37 mouse cellular contexts compared by ENCODE assay signal in genomic region chr13:21706669-21707068, GRCm38 (mm10). TPM values are rescaled to one million over a fixed set of nuclear protein-coding genes. Genes with fewer than 3 reads are reported as not detected.
"Had no signal": no experiment of that assay in that cellular context is flagged by ENCODE, and none has a peak within 500 bp of the region (broad histone marks: within the 10 kb centered on the region; RNA-seq: fewer than 3 reads in every experiment).

No protein-coding gene starts in this region.

- H3K27me3 ChIP-seq: embryonic facial prominence, embryonic 12.5 days; embryonic facial prominence, embryonic 13.5 days; embryonic facial prominence, embryonic 15.5 days; forebrain, embryonic 12.5 days; forebrain, embryonic 13.5 days; forebrain, embryonic 15.5 days had no signal

- H3K27ac ChIP-seq: embryonic facial prominence, embryonic 10.5 days; embryonic facial prominence, embryonic 12.5 days; embryonic facial prominence, embryonic 13.5 days; embryonic facial prominence, embryonic 15.5 days; forebrain, embryonic 10.5 days; forebrain, embryonic 12.5 days; forebrain, embryonic 13.5 days; forebrain, embryonic 15.5 days; gastrocnemius, adult 2 months; heart, adult 2 months had no signal

- H3K9me3 ChIP-seq: embryonic facial prominence, embryonic 10.5 days; embryonic facial prominence, embryonic 12.5 days; embryonic facial prominence, embryonic 13.5 days; embryonic facial prominence, embryonic 15.5 days; forebrain, embryonic 10.5 days; forebrain, embryonic 12.5 days; forebrain, embryonic 13.5 days; forebrain, embryonic 15.5 days had no signal

- H3K4me2 ChIP-seq: embryonic facial prominence, embryonic 12.5 days; embryonic facial prominence, embryonic 13.5 days; embryonic facial prominence, embryonic 15.5 days; forebrain, embryonic 12.5 days; forebrain, embryonic 13.5 days; forebrain, embryonic 15.5 days had no signal

- DNase-seq: cerebellum, adult 9-11 months; cerebellum, postnatal 10 days; cerebellum, postnatal 14 days; cerebellum, postnatal 25 days; cerebellum, postnatal 36 days; embryo, embryonic 11 days; forebrain, postnatal 0 days; gastrocnemius, adult 2 months; gastrocnemius, postnatal 10 days; gastrocnemius, postnatal 14 days; gastrocnemius, postnatal 25 days; gastrocnemius, postnatal 36 days; heart, adult 11 months; heart, adult 18-20 months; heart, adult 2 months had no signal

- H3K36me3 ChIP-seq: embryonic facial prominence, embryonic 10.5 days; embryonic facial prominence, embryonic 12.5 days; embryonic facial prominence, embryonic 13.5 days; embryonic facial prominence, embryonic 15.5 days; forebrain, embryonic 10.5 days; forebrain, embryonic 12.5 days; forebrain, embryonic 15.5 days had no signal

- H3K4me3 ChIP-seq: embryonic facial prominence, embryonic 10.5 days; embryonic facial prominence, embryonic 12.5 days; embryonic facial prominence, embryonic 13.5 days; embryonic facial prominence, embryonic 15.5 days; erythroblast, embryonic 14.5 days; forebrain, embryonic 10.5 days; forebrain, embryonic 12.5 days; forebrain, embryonic 13.5 days; forebrain, embryonic 15.5 days; gastrocnemius, adult 2 months; heart, adult 2 months had no signal

- H3K4me1 ChIP-seq: embryonic facial prominence, embryonic 12.5 days; forebrain, embryonic 13.5 days had no signal

- H3K9ac ChIP-seq: embryonic facial prominence, embryonic 12.5 days; embryonic facial prominence, embryonic 13.5 days; embryonic facial prominence, embryonic 15.5 days; forebrain, embryonic 12.5 days; forebrain, embryonic 13.5 days; forebrain, embryonic 15.5 days; forebrain, postnatal 0 days had no signal

RNA-seq across cellular contexts. Expression of gene Olfr1359, which starts 8.8 kb away (rescaled TPM):
- total RNA-seq: common myeloid progenitor, adult 5-6 weeks; forebrain, postnatal 0 days; gastrocnemius, adult 18-20 months; gastrocnemius, adult 2 months; gastrocnemius, adult 8-10 months; gastrocnemius, postnatal 10 days; gastrocnemius, postnatal 14 days; gastrocnemius, postnatal 25 days; gastrocnemius, postnatal 36 days; gastrocnemius, postnatal 4 days; granulocyte monocyte progenitor cell, adult 5-6 weeks; heart, adult 18-20 months; heart, adult 2 months; heart, adult 8-10 months had no signal
- polyA plus RNA-seq: cortical plate, adult 2 months; embryonic facial prominence, embryonic 10.5 days; embryonic facial prominence, embryonic 11.5 days; embryonic facial prominence, embryonic 12.5 days; embryonic facial prominence, embryonic 13.5 days; erythroblast, embryonic 14.5 days; forebrain, embryonic 10.5 days; forebrain, embryonic 11.5 days; forebrain, embryonic 12.5 days; forebrain, embryonic 13.5 days; forebrain, embryonic 14.5 days; forebrain, embryonic 15.5 days; forebrain, embryonic 16.5 days; forebrain, postnatal 0 days; frontal cortex, adult 2 months; gonadal fat pad, adult 2 months; heart, adult 2 months had no signal

RNA-seq across cellular contexts. Expression of gene Hist1h2bl, which starts 9.3 kb away (rescaled TPM):
- polyA plus RNA-seq: forebrain, embryonic 15.5 days; forebrain, embryonic 16.5 days; frontal cortex, adult 2 months; heart, adult 2 months had no signal

RNA-seq across cellular contexts. Expression of gene Hist1h3h, which starts 10.8 kb away (rescaled TPM):
- total RNA-seq: gastrocnemius, adult 8-10 months had no signal
- polyA plus RNA-seq: heart, adult 2 months had no signal

RNA-seq across cellular contexts. Expression of gene Hist1h2bm, which starts 15.2 kb away (rescaled TPM):
- total RNA-seq: gastrocnemius, adult 18-20 months; gastrocnemius, adult 8-10 months had no signal
- polyA plus RNA-seq: forebrain, postnatal 0 days had no signal
